Comparison of ENCODE assay signal across 8 mouse cellular contexts in the genomic region with DNA sequence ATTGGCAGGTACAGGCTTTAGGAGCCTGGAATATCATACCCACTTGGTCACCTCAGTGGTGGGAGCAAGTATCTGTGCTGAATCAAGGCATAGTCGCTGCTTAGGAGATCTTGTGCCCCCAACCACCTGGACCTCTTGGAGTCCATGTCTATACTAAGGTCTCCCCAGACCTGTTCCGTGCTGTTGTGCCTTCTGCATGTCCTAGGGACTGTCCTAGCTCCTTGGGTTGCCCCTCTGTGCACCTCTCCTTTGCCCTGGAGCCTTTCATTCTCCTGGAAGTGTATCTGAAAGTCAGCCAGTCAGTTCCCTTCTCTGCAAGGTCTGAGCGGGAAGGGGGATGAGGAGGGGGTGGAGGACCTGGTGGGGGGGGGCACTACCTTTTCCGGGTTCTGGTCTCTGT.
DNase-seq lines count a peak whose midpoint lies in the region; ATAC-seq and TF ChIP-seq lines count a peak whose summit lies in the region.

No protein-coding gene starts in this region.

- no peaks in the 10 kb centered on the region for H3K36me3 ChIP-seq in heart, embryonic 11.5 days (ENCODE audit: control insufficient read depth, insufficient read depth, low read length)
- no peaks in the 10 kb centered on the region for H3K36me3 ChIP-seq in hindbrain, embryonic 11.5 days (ENCODE audit: control insufficient read depth, insufficient read depth, low read length)
- H3K36me3 ChIP-seq in liver, postnatal 0 days (replicated peaks; ENCODE audit: insufficient read depth, low read length), result no peaks in the 10 kb centered on the region

- H3K27ac ChIP-seq in heart, embryonic 11.5 days (ENCODE audit: low read depth, low read length), result 0 out of 2 replicates have a peak overlapping the region, but pooled peaks have one; percentile 54
- peak overlapping the region; percentile 48; the same call in 1 of the 2 replicates for H3K27ac ChIP-seq in brown adipose tissue, adult 24 weeks (replicated peaks; ENCODE audit: low read depth, low read length)
- no peak overlapping the region; the same call in 1 of the 2 replicates for H3K27ac ChIP-seq in hindbrain, embryonic 11.5 days (ENCODE audit: low read depth, low read length)
- 0 out of 2 replicates have a peak overlapping the region, but pooled peaks have one; percentile 59 for H3K27ac ChIP-seq in liver, postnatal 0 days (ENCODE audit: low read depth)

- no peak for ATAC-seq in heart, embryonic 11.5 days (replicated peaks; ENCODE audit: insufficient number of reproducible peaks, low FRiP score, low TSS enrichment)
- no peak for ATAC-seq in hindbrain, embryonic 11.5 days (ENCODE audit: low FRiP score)
- ATAC-seq in liver, postnatal 0 days, result no peak
- no peak for ATAC-seq in inflammation-experienced regulatory T-cells, adult 6 months

- TF ChIP-seq EP300 in liver, postnatal 0 days (IDR thresholded peaks at IDR 0.05; ENCODE audit: low read depth), result no peak

- peak overlapping the region; percentile 78 for H3K4me3 ChIP-seq in heart, embryonic 11.5 days (ENCODE audit: low read depth, low read length)
- peak overlapping the region; percentile 37 for H3K4me3 ChIP-seq in brown adipose tissue, adult 24 weeks (ENCODE audit: insufficient read depth, low read depth, low read length)
- peak overlapping the region; percentile 70 for H3K4me3 ChIP-seq in hindbrain, embryonic 11.5 days (ENCODE audit: low read depth, low read length)
- H3K4me3 ChIP-seq in liver, postnatal 0 days (ENCODE audit: low read depth, low read length), result no peak overlapping the region

- H3K9me3 ChIP-seq in heart, embryonic 11.5 days (replicated peaks; ENCODE audit: control insufficient read depth, low read length), result no peaks in the 10 kb centered on the region
- H3K9me3 ChIP-seq in hindbrain, embryonic 11.5 days (ENCODE audit: control insufficient read depth, low read length), result no peaks in the 10 kb centered on the region
- H3K9me3 ChIP-seq in liver, postnatal 0 days (ENCODE audit: low read length), result no peaks in the 10 kb centered on the region

- WGBS in heart, embryonic 11.5 days (ENCODE audit: insufficient replicate concordance), result 16% methylated on average over 4 of the region's 4 CpGs
- WGBS in hindbrain, embryonic 11.5 days, result 14% methylated on average over 3 of the region's 4 CpGs
- WGBS in liver, postnatal 0 days (ENCODE audit: insufficient replicate concordance), result 27% methylated on average over 4 of the region's 4 CpGs

- H3K27me3 ChIP-seq in heart, embryonic 11.5 days (ENCODE audit: control insufficient read depth, insufficient read depth, low read length), result 0 out of 2 replicates have a peak, but pooled peaks cover 9% of the 10 kb centered on the region
- no peaks in the 10 kb centered on the region for H3K27me3 ChIP-seq in hindbrain, embryonic 11.5 days (ENCODE audit: control insufficient read depth, insufficient read depth, low read length)
- 0 out of 2 replicates have a peak, but pooled peaks cover 5% of the 10 kb centered on the region for H3K27me3 ChIP-seq in liver, postnatal 0 days (ENCODE audit: insufficient read depth, low read length)

- TF ChIP-seq CTCF in liver, postnatal 0 days (IDR thresholded peaks at IDR 0.05; ENCODE audit: low read depth), result no peak

- no peak for DNase-seq in heart, adult 9 months (ENCODE audit: low spot score in 2 of 2)
- DNase-seq in hindbrain, embryonic 11.5 days (ENCODE audit: low spot score), result no peak
- DNase-seq in liver, postnatal 0 days, result no peak
- no peak for DNase-seq in spleen, adult 12 weeks (ENCODE audit: low spot score)
- no peak for DNase-seq in right cerebral cortex, adult 2 months (ENCODE audit: low spot score in 2 of 2)

- peaks cover 56% of the 10 kb centered on the region for H3K4me1 ChIP-seq in heart, embryonic 11.5 days (ENCODE audit: control insufficient read depth, insufficient read depth, low read length)
- peaks cover 40% of the 10 kb centered on the region for H3K4me1 ChIP-seq in brown adipose tissue, adult 24 weeks (ENCODE audit: control insufficient read depth, insufficient read depth, insufficient read length, low read length)
- peaks cover 13% of the 10 kb centered on the region for H3K4me1 ChIP-seq in hindbrain, embryonic 11.5 days (replicated peaks; ENCODE audit: control insufficient read depth, insufficient read depth, low read length)
- peaks cover 31% of the 10 kb centered on the region for H3K4me1 ChIP-seq in liver, postnatal 0 days (ENCODE audit: insufficient read depth)

- H3K9ac ChIP-seq in heart, embryonic 11.5 days (ENCODE audit: low read depth, low read length), result 0 out of 2 replicates have a peak overlapping the region, but pooled peaks have one; percentile 80
- no peak overlapping the region for H3K9ac ChIP-seq in hindbrain, embryonic 11.5 days (ENCODE audit: low read depth, low read length)
- no peak overlapping the region for H3K9ac ChIP-seq in liver, postnatal 0 days (replicated peaks)

- H3K4me2 ChIP-seq in heart, embryonic 11.5 days, result peak overlapping the region; percentile 90
- H3K4me2 ChIP-seq in hindbrain, embryonic 11.5 days (replicated peaks; ENCODE audit: low read depth, low read length), result peak overlapping the region; percentile 85
- peak overlapping the region; percentile 82; the same call in 1 of the 2 replicates for H3K4me2 ChIP-seq in liver, postnatal 0 days (ENCODE audit: low read depth, low read length)
